Mouse (Mus musculus): ENCODE measurements around the gene Rit1. TPM values are rescaled to one million over a fixed set of nuclear protein-coding genes. Genes with fewer than 3 reads are reported as not detected.

Rit1 gene
- polyA plus RNA-seq, 1 experiment from 2014 or later: 56.9 TPM

DNA sequence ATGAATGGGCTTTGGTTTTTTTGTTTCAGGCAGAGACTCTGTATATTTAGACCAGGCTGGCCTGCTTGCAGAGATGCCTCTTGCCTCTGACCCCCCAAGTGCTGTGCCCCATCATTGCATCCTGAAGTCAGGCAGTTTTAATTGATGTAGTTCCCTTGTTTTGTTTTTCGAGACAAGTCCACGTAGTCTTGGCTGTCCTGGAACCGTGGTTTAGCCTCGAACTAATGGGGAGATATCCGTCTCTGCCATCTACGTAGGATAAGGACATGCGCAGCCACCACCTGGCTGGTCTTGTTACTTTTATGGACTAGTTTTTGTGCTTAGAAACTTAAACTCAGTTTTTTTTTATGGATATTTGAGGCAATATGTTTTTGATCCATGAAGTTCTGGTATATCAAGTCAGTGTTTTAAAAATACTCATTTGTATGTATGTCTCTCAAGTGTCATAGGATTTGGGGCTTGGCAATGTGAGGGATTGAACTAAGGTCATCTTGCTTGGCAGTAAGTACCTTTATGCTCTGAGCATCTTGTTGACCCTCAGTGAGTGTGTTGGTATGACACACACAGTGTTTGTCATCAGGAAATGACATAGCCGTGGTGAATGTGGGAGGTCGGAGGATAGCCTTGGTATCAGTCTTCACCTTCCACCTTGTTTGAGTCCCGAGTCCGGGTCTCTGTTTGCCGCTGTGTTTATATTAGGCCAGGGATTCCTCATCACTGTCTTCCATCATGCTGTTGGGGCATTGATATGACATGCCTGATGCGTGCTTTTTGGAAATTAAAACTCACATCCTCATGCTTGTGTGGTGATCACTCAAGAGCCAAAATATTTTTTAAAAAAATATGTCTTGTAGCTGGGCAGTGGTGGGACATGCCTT is 29.7 kb upstream of the Rit1 start:
- Histone ChIP-seq H3K9ac (peak overlapping the region; percentile 98), H3K27ac (ENCODE audit: low read depth) (peak overlapping the region; percentile 98; the same call in 1 of the 2 replicates), H3K4me2 (peak overlapping the region; percentile 88), H3K27me3 (ENCODE audit: insufficient read depth, low read length) (no peaks in the 10 kb centered on the region), H3K9me3 (ENCODE audit: low read depth, low read length) (no peaks in the 10 kb centered on the region), H3K4me1 (ENCODE audit: insufficient read depth) (peaks cover 6% of the 10 kb centered on the region), H3K36me3 (ENCODE audit: insufficient read depth) (peaks cover 49% of the 10 kb centered on the region), H3K4me3 (ENCODE audit: low read depth, low read length) (peak overlapping the region; percentile 99)
- ATAC-seq (ENCODE audit: insufficient read depth): no peak
- no peak for TF ChIP-seq CTCF (IDR thresholded peaks at IDR 0.05; ENCODE audit: low read depth)
- peak; percentile 11 for DNase-seq
- 15% methylated on average over 13 of the region's 13 CpGs for WGBS

DNA sequence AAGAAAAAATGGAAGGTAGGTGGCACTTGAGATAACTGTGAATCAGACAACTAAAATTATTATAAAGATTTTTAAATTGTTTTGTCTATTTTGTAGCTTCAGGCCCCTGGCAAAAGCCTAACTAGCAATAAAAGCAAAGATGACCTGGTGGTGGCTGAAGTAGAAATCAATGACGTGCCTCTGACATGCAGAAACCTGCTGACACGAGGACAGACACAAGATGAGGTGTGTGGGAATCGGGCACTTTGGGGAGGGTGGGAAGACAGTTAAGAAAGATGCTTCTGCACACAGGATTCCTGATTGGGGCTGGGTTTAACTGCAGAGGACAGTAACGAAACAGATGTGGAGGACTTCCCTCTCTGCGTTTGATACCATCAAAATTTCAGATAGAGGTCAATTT is 27.6 kb upstream of the Rit1 start:
- no peak overlapping the region for H3K4me3 ChIP-seq (ENCODE audit: low read depth, low read length)
- ATAC-seq (ENCODE audit: insufficient read depth): no peak
- no peak overlapping the region for H3K4me2 ChIP-seq
- peaks cover 69% of the 10 kb centered on the region for H3K36me3 ChIP-seq (ENCODE audit: insufficient read depth)
- H3K27me3 ChIP-seq (ENCODE audit: insufficient read depth, low read length): no peaks in the 10 kb centered on the region
- H3K27ac ChIP-seq (ENCODE audit: low read depth): no peak overlapping the region
- peaks cover 6% of the 10 kb centered on the region for H3K4me1 ChIP-seq (ENCODE audit: insufficient read depth)
- no peak for DNase-seq
- no peaks in the 10 kb centered on the region for H3K9me3 ChIP-seq (ENCODE audit: low read depth, low read length)
- no peak overlapping the region for H3K9ac ChIP-seq
- no peak for TF ChIP-seq CTCF (IDR thresholded peaks at IDR 0.05; ENCODE audit: low read depth)
- 75% methylated on average over 5 of the region's 5 CpGs for WGBS

GRCm38 (mm10) chr3:88695545-88695944 is 21.1 kb upstream of the Rit1 start:
- Histone ChIP-seq H3K9me3 (ENCODE audit: low read depth, low read length) (no peaks in the 10 kb centered on the region), H3K27ac (ENCODE audit: low read depth) (no peak overlapping the region), H3K4me1 (ENCODE audit: insufficient read depth) (no peaks in the 10 kb centered on the region), H3K9ac (no peak overlapping the region), H3K27me3 (ENCODE audit: insufficient read depth, low read length) (no peaks in the 10 kb centered on the region), H3K4me3 (ENCODE audit: low read depth, low read length) (no peak overlapping the region), H3K4me2 (no peak overlapping the region), H3K36me3 (ENCODE audit: insufficient read depth) (peaks cover 99% of the 10 kb centered on the region)
- DNase-seq (no peak), ATAC-seq (ENCODE audit: insufficient read depth) (no peak)
- no peak for TF ChIP-seq CTCF (IDR thresholded peaks at IDR 0.05; ENCODE audit: low read depth)

- Histone ChIP-seq H3K36me3 (ENCODE audit: insufficient read depth) (peaks cover 95% of the 10 kb centered on the region), H3K4me2 (no peak overlapping the region), H3K4me3 (ENCODE audit: low read depth, low read length) (no peak overlapping the region), H3K27me3 (ENCODE audit: insufficient read depth, low read length) (no peaks in the 10 kb centered on the region), H3K4me1 (ENCODE audit: insufficient read depth) (no peaks in the 10 kb centered on the region), H3K9ac (no peak overlapping the region), H3K27ac (ENCODE audit: low read depth) (no peak overlapping the region), H3K9me3 (ENCODE audit: low read depth, low read length) (no peaks in the 10 kb centered on the region)
- ATAC-seq (ENCODE audit: insufficient read depth): no peak
- no peak for DNase-seq
- 79% methylated on average over 1 of the region's 1 CpGs for WGBS
- no peak for TF ChIP-seq CTCF (IDR thresholded peaks at IDR 0.05; ENCODE audit: low read depth)
Observed at GRCm38 (mm10) chr3:88698051-88698450, 18.6 kb upstream of the Rit1 start.

DNA sequence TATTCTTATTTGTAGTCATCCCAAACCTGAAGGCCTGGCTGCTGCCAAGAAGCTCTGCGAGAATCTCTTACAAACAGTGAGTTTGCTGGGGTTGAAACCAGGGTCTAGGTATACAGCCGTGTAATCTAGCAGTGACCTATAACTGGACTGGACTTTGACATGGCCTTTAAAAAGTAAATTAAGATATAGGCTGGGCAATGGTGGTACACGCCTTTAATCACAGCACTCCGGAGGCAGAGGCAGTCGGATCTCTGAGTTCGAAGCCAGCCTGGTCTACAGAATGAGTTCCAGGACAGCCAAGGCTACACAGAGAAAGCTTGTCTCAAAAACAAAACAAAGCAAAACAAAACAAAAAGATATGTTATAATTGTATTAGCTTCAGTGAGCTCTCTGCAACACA is 17.8 kb upstream of the Rit1 start:
- Histone ChIP-seq H3K4me3 (ENCODE audit: low read depth, low read length) (no peak overlapping the region), H3K9ac (no peak overlapping the region), H3K36me3 (ENCODE audit: insufficient read depth) (peaks cover 94% of the 10 kb centered on the region), H3K27ac (ENCODE audit: low read depth) (no peak overlapping the region), H3K27me3 (ENCODE audit: insufficient read depth, low read length) (no peaks in the 10 kb centered on the region), H3K4me1 (ENCODE audit: insufficient read depth) (no peaks in the 10 kb centered on the region), H3K9me3 (ENCODE audit: low read depth, low read length) (no peaks in the 10 kb centered on the region), H3K4me2 (no peak overlapping the region)
- ATAC-seq (ENCODE audit: insufficient read depth): no peak
- 91% methylated on average over 6 of the region's 6 CpGs for WGBS
- TF ChIP-seq CTCF (IDR thresholded peaks at IDR 0.05; ENCODE audit: low read depth): no peak
- DNase-seq: no peak

DNA sequence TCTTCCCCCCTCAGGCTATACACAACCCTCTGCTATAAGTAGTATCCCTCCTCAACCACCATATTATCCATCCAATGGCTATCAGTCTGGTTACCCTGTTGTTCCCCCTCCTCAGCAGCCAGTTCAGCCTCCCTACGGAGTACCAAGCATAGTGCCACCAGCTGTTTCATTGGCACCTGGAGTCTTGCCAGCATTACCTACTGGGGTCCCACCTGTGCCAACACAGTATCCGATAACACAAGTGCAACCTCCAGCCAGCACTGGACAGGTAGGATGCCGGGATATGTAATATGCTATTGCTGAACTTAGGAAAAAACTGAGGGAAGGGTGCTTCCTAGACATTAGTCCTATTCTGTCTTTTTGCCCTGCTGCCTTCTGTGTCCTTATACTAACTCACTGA is 16.4 kb upstream of the Rit1 start:
- TF ChIP-seq CTCF (IDR thresholded peaks at IDR 0.05; ENCODE audit: low read depth): no peak
- Histone ChIP-seq H3K4me2 (no peak overlapping the region), H3K36me3 (ENCODE audit: insufficient read depth) (peaks cover 94% of the 10 kb centered on the region), H3K4me3 (ENCODE audit: low read depth, low read length) (no peak overlapping the region), H3K27ac (ENCODE audit: low read depth) (no peak overlapping the region), H3K4me1 (ENCODE audit: insufficient read depth) (no peaks in the 10 kb centered on the region), H3K9me3 (ENCODE audit: low read depth, low read length) (no peaks in the 10 kb centered on the region), H3K27me3 (ENCODE audit: insufficient read depth, low read length) (no peaks in the 10 kb centered on the region), H3K9ac (no peak overlapping the region)
- ATAC-seq (ENCODE audit: insufficient read depth) (no peak), DNase-seq (no peak)
- 83% methylated on average over 3 of the region's 3 CpGs for WGBS

- H3K4me1 ChIP-seq (ENCODE audit: insufficient read depth): no peaks in the 10 kb centered on the region
- H3K9me3 ChIP-seq (ENCODE audit: low read depth, low read length): no peaks in the 10 kb centered on the region
- H3K36me3 ChIP-seq (ENCODE audit: insufficient read depth): peaks cover 94% of the 10 kb centered on the region
- ATAC-seq (ENCODE audit: insufficient read depth) (no peak), DNase-seq (no peak)
- H3K27ac ChIP-seq (ENCODE audit: low read depth): no peak overlapping the region
- H3K27me3 ChIP-seq (ENCODE audit: insufficient read depth, low read length): no peaks in the 10 kb centered on the region
- no peak overlapping the region for H3K9ac ChIP-seq
- no peak overlapping the region for H3K4me3 ChIP-seq (ENCODE audit: low read depth, low read length)
- H3K4me2 ChIP-seq: no peak overlapping the region
- no peak for TF ChIP-seq CTCF (IDR thresholded peaks at IDR 0.05; ENCODE audit: low read depth)
- 49% methylated on average over 3 of the region's 3 CpGs for WGBS
Observed at GRCm38 (mm10) chr3:88701222-88701621, 15.4 kb upstream of the Rit1 start.
